Mouse (Mus musculus) hindbrain, embryonic 16.5 days (tissue): ENCODE results near the gene Kat5. TPM values are rescaled to one million over a fixed set of nuclear protein-coding genes. Genes with fewer than 3 reads are reported as not detected.

ENCODE experiments used
- ATAC-seq: fragments of 200-750 bp; cut with Nextera tagmentation; 2 replicates; pipeline ENCODE4 v1.8.0; 2017; ENCODE audit warnings: moderate TSS enrichment, moderate library complexity
- H3K27ac ChIP-seq: fragments of 300-500 bp; sonication (generic); 2 replicates; pipeline ENCODE4 v1.5.1; 2014; ENCODE audit warnings: low read depth, mild to moderate bottlenecking, control low read depth, low read length, moderate library complexity
- H3K27me3 ChIP-seq: fragments of 300-500 bp; sonication (generic); replicated peaks from 2 replicates; pipeline ENCODE4 v1.6.1; 2014; ENCODE audit warnings: low read length; ENCODE audit not compliant: control insufficient read depth, insufficient read depth
- H3K36me3 ChIP-seq: fragments of 300-500 bp; sonication (generic); 2 replicates; pipeline ENCODE4 v1.6.1; 2014; ENCODE audit warnings: mild to moderate bottlenecking, low read length, moderate library complexity, mixed read lengths; ENCODE audit not compliant: control insufficient read depth, insufficient read depth
- H3K4me1 ChIP-seq: fragments of 300-500 bp; sonication (generic); 2 replicates; pipeline ENCODE4 v1.6.1; 2014; ENCODE audit warnings: low read depth, low read length; ENCODE audit not compliant: control insufficient read depth, insufficient read depth
- H3K4me2 ChIP-seq: fragments of 300-500 bp; sonication (generic); 2 replicates; pipeline ENCODE4 v1.6.1; 2014; ENCODE audit warnings: mild to moderate bottlenecking, low read length, control low read depth, moderate library complexity
- H3K4me3 ChIP-seq: fragments of 300-500 bp; sonication (generic); 2 replicates; pipeline ENCODE4 v1.5.1; 2014; ENCODE audit warnings: mild to moderate bottlenecking, low read length, control low read depth, moderate library complexity
- H3K9ac ChIP-seq: fragments of 300-500 bp; sonication (generic); 2 replicates; pipeline ENCODE4 v1.6.1; 2014; ENCODE audit warnings: low read depth, mild to moderate bottlenecking, control low read depth, low read length, moderate library complexity
- H3K9me3 ChIP-seq: fragments of 300-500 bp; sonication (generic); 2 replicates; pipeline ENCODE4 v1.6.1; 2014; ENCODE audit warnings: mild to moderate bottlenecking, low read length, moderate library complexity; ENCODE audit not compliant: control insufficient read depth
- WGBS: fragments of 180-500 bp; shearing (Covaris S2); extraction: QIAGEN DNeasy Blood & Tissue Kit; methylation state at CpG from one replicate; pipeline ENCODE4 v1.1.7; 2014; 5-methylcytosine and 5-hydroxymethylcytosine counted together
- polyA plus RNA-seq: library from polyadenylated mRNA; unstranded; fragments of >200 nt; fragmentation: Nextera tagmentation; extraction: Ambion mirVana; gene quantifications from 2 replicates; pipeline ENCODE4 v1.2.1, GENCODE M21; 2015

The Kat5 gene
- polyA plus RNA-seq, 1 experiment from 2014 or later = 63.3 TPM

DNA sequence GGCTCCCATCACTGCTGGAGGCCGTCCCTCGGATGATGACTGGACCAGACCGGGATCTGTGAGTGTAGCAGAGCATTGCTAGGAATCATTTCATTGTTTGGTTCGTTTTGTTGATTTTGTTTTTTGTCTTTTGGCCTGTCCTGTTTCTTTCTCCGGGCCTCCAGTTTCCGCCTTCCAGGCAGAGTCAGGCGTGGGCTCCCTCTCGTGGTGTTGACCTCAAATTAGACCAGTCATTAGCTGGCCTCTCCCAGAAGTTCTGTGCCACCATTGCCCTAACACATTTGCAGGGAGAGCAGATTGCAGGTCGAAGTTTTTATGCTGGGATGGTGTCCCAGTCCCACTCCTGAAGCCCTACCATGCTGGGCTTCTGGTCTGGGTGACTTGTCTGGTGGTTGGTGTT lies 20.9 kb downstream of the Kat5 start:
- Histone ChIP-seq H3K36me3 (no peaks in the 10 kb centered on the region), H3K9ac (no peak overlapping the region), H3K4me1 (no peaks in the 10 kb centered on the region), H3K4me3 (no peak overlapping the region), H3K27ac (no peak overlapping the region), H3K4me2 (no peak overlapping the region), H3K9me3 (no peaks in the 10 kb centered on the region), H3K27me3 (no peaks in the 10 kb centered on the region)
- no peak for ATAC-seq
- 77% methylated on average over 9 of the region's 9 CpGs for WGBS

- H3K4me1 ChIP-seq = no peaks in the 10 kb centered on the region
- H3K27me3 ChIP-seq = no peaks in the 10 kb centered on the region
- no peak overlapping the region for H3K9ac ChIP-seq
- no peaks in the 10 kb centered on the region for H3K9me3 ChIP-seq
- no peak overlapping the region for H3K4me2 ChIP-seq
- no peak overlapping the region for H3K27ac ChIP-seq
- ATAC-seq = no peak
- H3K4me3 ChIP-seq = no peak overlapping the region
- WGBS = 80% methylated on average over 2 of the region's 2 CpGs
- no peaks in the 10 kb centered on the region for H3K36me3 ChIP-seq
Observed at GRCm38 (mm10) chr19:5581995-5582394, 28.0 kb downstream of the Kat5 start.

DNA sequence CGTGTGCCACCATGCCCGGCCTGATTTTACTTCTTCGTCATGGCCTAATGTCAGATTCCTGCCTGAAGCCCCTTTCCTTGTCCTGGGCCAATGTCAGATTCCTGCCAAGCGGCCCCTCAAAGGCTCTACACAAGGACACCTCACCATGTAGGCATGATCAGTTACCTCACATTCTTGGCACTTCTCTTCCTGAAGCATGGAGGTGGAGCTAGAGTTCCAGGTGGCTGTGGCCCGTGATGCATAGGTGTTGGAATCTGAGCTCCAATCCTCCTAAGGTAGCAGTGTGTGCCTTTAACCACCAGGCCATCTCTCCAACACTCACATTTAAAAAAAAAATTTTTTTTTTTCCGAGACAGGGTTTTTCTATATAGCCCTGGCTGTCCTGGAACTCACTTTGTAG lies 29.3 kb downstream of the Kat5 start:
- Histone ChIP-seq H3K36me3 (no peaks in the 10 kb centered on the region), H3K9ac (no peak overlapping the region), H3K27me3 (no peaks in the 10 kb centered on the region), H3K9me3 (no peaks in the 10 kb centered on the region), H3K4me2 (no peak overlapping the region), H3K4me1 (no peaks in the 10 kb centered on the region), H3K27ac (no peak overlapping the region), H3K4me3 (no peak overlapping the region)
- 93% methylated on average over 6 of the region's 6 CpGs for WGBS
- no peak for ATAC-seq

DNA sequence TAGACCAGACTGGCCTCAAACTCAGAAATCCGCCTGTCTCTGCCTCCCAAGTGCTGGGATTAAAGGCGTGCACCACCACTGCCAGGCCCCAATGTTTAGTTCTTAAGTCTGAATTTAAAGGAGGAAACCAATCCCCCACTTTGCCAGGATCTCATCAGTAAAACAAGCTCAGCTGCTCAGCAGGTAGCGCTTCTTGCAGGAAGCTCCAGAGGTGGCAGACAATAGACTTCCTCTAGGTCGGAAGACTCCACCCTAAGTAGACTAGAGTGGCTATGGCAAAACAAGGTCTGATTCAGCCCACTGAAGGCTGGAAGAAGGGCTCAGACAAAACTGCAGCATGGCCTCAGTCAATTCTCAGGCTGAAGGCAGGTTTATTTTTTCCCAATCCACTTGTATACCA lies 30.1 kb downstream of the Kat5 start:
- Histone ChIP-seq H3K36me3 (no peaks in the 10 kb centered on the region), H3K4me2 (no peak overlapping the region), H3K27ac (no peak overlapping the region), H3K9ac (no peak overlapping the region), H3K27me3 (no peaks in the 10 kb centered on the region), H3K9me3 (no peaks in the 10 kb centered on the region), H3K4me3 (no peak overlapping the region), H3K4me1 (no peaks in the 10 kb centered on the region)
- 70% methylated on average over 4 of the region's 4 CpGs for WGBS
- ATAC-seq = no peak

GRCm38 (mm10) chr19:5575336-5575735 lies 34.7 kb downstream of the Kat5 start:
- no peaks in the 10 kb centered on the region for H3K4me1 ChIP-seq
- H3K27me3 ChIP-seq = no peaks in the 10 kb centered on the region
- ATAC-seq = no peak
- no peak overlapping the region for H3K4me3 ChIP-seq
- H3K27ac ChIP-seq = no peak overlapping the region
- peaks cover 1% of the 10 kb centered on the region; the same call in 1 of the 2 replicates for H3K36me3 ChIP-seq
- H3K9me3 ChIP-seq = no peaks in the 10 kb centered on the region
- H3K4me2 ChIP-seq = no peak overlapping the region
- WGBS = 100% methylated on average over 1 of the region's 1 CpGs
- H3K9ac ChIP-seq = no peak overlapping the region

DNA sequence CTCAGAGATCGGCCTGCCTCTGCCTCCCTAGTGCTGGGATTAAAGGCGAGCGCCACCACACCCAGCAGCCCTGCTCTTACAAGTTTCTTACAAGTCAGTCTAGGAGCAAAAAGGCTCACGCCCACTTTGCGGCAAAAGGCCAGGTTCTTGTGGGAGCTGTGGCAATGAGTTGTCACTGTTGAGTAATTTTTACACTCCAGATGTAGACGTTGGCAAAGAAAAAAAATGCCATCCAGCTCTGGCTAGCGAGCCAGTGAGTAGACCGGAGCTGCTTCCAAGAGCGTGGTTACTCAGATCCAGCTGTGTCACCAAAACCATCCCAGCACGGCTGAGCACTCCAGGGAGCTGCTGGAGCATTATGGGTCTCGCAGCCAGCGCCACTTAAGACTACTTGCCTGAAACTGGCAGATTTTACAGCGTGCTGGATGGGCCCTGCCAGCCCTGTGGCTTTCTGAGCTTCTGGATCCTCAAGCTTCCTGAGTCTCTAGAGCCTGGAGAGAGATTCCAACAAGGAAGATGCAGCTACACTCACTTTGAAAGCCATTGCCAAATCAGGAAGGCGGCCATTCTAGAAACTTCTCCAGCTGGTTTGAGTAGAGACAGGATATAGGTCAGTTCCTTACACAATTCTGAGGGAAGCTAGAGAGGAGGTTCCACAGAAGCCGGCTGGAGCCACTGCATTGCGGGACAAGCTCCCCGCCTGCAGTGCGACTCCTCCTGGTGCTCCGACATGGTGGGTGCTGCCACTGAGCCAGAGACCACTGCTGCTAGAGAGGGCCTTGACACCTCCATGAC lies 37.5 kb downstream of the Kat5 start:
- H3K27me3 ChIP-seq = no peaks in the 10 kb centered on the region
- H3K27ac ChIP-seq = no peak overlapping the region
- no peak overlapping the region for H3K9ac ChIP-seq
- no peak overlapping the region for H3K4me3 ChIP-seq
- 86% methylated on average over 19 of the region's 19 CpGs for WGBS
- ATAC-seq = no peak
- H3K4me1 ChIP-seq = peaks cover 9% of the 10 kb centered on the region
- H3K9me3 ChIP-seq = no peaks in the 10 kb centered on the region
- H3K36me3 ChIP-seq = peaks cover 3% of the 10 kb centered on the region; the same call in 1 of the 2 replicates
- H3K4me2 ChIP-seq = no peak overlapping the region

DNA sequence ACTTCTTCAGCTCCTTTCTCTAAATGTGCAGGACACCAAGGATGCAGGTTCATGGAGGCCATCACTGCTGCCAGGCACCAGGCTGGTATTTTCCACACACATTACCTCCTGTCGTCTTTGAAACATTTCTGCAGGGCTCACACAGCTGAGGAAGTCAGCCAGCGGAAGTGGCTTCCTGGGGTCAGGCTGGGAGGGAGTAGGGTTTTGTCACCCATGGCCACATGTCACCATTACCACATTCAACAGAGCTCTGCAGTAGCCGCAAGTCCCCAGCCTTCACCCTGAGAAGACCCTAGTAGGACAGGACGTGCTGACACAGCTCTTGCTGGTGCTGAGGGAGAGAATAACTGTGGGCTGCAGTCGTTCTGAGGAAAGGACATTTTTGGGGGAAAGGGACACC lies 38.2 kb downstream of the Kat5 start:
- Histone ChIP-seq H3K27me3 (no peaks in the 10 kb centered on the region), H3K9ac (no peak overlapping the region), H3K4me1 (peaks cover 13% of the 10 kb centered on the region), H3K4me3 (no peak overlapping the region), H3K4me2 (no peak overlapping the region), H3K36me3 (peaks cover 3% of the 10 kb centered on the region; the same call in 1 of the 2 replicates), H3K9me3 (no peaks in the 10 kb centered on the region), H3K27ac (no peak overlapping the region)
- 79% methylated on average over 5 of the region's 5 CpGs for WGBS
- no peak for ATAC-seq

- H3K4me2 ChIP-seq = no peak overlapping the region
- peaks cover 14% of the 10 kb centered on the region for H3K4me1 ChIP-seq
- ATAC-seq = no peak
- 86% methylated on average over 32 of the region's 32 CpGs for WGBS
- no peaks in the 10 kb centered on the region for H3K27me3 ChIP-seq
- H3K4me3 ChIP-seq = no peak overlapping the region
- H3K9me3 ChIP-seq = no peaks in the 10 kb centered on the region
- no peak overlapping the region for H3K27ac ChIP-seq
- H3K9ac ChIP-seq = 0 out of 2 replicates have a peak overlapping the region, but pooled peaks have one; percentile 15
- H3K36me3 ChIP-seq = peaks cover 3% of the 10 kb centered on the region; the same call in 1 of the 2 replicates
Observed at GRCm38 (mm10) chr19:5570353-5571246, 39.4 kb downstream of the Kat5 start.

GRCm38 (mm10) chr19:5569521-5569920 lies 40.5 kb downstream of the Kat5 start:
- Histone ChIP-seq H3K9me3 (no peaks in the 10 kb centered on the region), H3K27ac (no peak overlapping the region), H3K4me1 (peaks cover 14% of the 10 kb centered on the region), H3K36me3 (peaks cover 3% of the 10 kb centered on the region; the same call in 1 of the 2 replicates), H3K9ac (no peak overlapping the region), H3K27me3 (peaks cover 4% of the 10 kb centered on the region; the same call in 1 of the 2 replicates), H3K4me2 (no peak overlapping the region), H3K4me3 (no peak overlapping the region)
- no peak for ATAC-seq
- 91% methylated on average over 10 of the region's 10 CpGs for WGBS
